ENCODE assay signal across 14 mouse cellular contexts in the genomic region with DNA sequence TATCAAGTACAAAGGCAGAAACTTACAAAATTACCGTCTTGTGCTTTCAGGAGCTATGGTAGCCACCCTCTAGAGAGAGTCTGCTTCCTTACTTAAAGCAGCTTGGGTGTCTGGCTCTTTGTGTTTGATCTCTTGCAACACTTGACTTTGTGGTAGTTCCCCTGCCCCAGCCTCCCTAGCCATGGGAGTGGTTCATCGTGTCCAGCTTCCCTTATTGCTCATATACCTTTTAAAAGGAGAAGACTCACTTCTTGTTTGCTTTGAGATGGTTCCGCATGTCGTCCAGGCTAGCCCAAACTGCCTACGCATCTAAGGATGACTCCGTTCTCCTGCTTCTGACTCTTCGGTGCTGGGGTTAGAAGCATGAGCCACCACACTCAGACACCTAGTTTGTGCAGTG. TPM values are rescaled to one million over a fixed set of nuclear protein-coding genes. Genes with fewer than 3 reads are reported as not detected.
A peak's percentile ranks its signal among the peaks of the same experiment; 100 is the strongest.
DNase-seq lines count a peak whose midpoint lies in the region; ATAC-seq and TF ChIP-seq lines count a peak whose summit lies in the region.
"Had no signal": no experiment of that assay in that cellular context is flagged by ENCODE, and none has a peak within 500 bp of the region (broad histone marks: within the 10 kb centered on the region; RNA-seq: fewer than 3 reads in every experiment).

No protein-coding gene starts in this region.

- H3K27ac ChIP-seq in liver, embryonic 11.5 days (ENCODE audit: low read depth, low read length), result 0 out of 2 replicates have a peak overlapping the region, but pooled peaks have one; percentile 8
- no peak overlapping the region for H3K27ac ChIP-seq in lung, postnatal 0 days (ENCODE audit: low read length)
- H3K27ac ChIP-seq: embryonic facial prominence, embryonic 15.5 days; intestine, embryonic 15.5 days; limb, embryonic 13.5 days; midbrain, embryonic 15.5 days had no signal

- H3K4me2 ChIP-seq in liver, embryonic 11.5 days, result peak overlapping the region; percentile 86
- H3K4me2 ChIP-seq in lung, postnatal 0 days (replicated peaks; ENCODE audit: low read depth, low read length), result no peak overlapping the region
- H3K4me2 ChIP-seq: midbrain, embryonic 15.5 days had no signal

- ATAC-seq in liver, embryonic 11.5 days (replicated peaks; ENCODE audit: low FRiP score), result no peak
- peak; percentile 59 for ATAC-seq in common myeloid progenitor, adult 5-6 weeks (replicated peaks; ENCODE audit: low read depth, poor library complexity, severe bottlenecking)
- ATAC-seq in lung, postnatal 0 days, result no peak; the same call in 1 of the 2 replicates
- no peak for ATAC-seq in erythroid progenitor cell, adult 5-6 weeks (replicated peaks; ENCODE audit: low FRiP score, poor library complexity, severe bottlenecking)
- ATAC-seq: midbrain, embryonic 15.5 days had no signal

- H3K27me3 ChIP-seq in liver, embryonic 11.5 days (replicated peaks; ENCODE audit: control insufficient read depth, insufficient read depth, low read length), result no peaks in the 10 kb centered on the region
- H3K27me3 ChIP-seq in lung, postnatal 0 days (replicated peaks; ENCODE audit: insufficient read depth, low read length), result no peaks in the 10 kb centered on the region
- H3K27me3 ChIP-seq: embryonic facial prominence, embryonic 15.5 days; intestine, embryonic 15.5 days; limb, embryonic 13.5 days; midbrain, embryonic 15.5 days had no signal

- peaks cover 21% of the 10 kb centered on the region for H3K36me3 ChIP-seq in liver, embryonic 11.5 days (ENCODE audit: control insufficient read depth, insufficient read depth, low read length)
- no peaks in the 10 kb centered on the region for H3K36me3 ChIP-seq in lung, postnatal 0 days (ENCODE audit: insufficient read depth, low read length)

- no peak for DNase-seq in liver, embryonic 11.5 days (ENCODE audit: low spot score)
- DNase-seq in liver, result no peak
- DNase-seq in lung, postnatal 0 days (ENCODE audit: low spot score), result peak; percentile 49
- DNase-seq in naive thymus-derived CD4-positive, alpha-beta T cell, adult 2 months (ENCODE audit: low read depth), result peak; percentile 15
- DNase-seq in frontal cortex, postnatal 36 days (ENCODE audit: low spot score in 2 of 2), result no peak
- DNase-seq in adrenal gland, postnatal 36 days, result no peak
- DNase-seq: heart, adult 18-20 months; kidney, postnatal 36 days had no signal

- no peak for TF ChIP-seq CTCF in lung, postnatal 0 days (IDR thresholded peaks at IDR 0.05)

- peak overlapping the region; percentile 75; the same call in 1 of the 2 replicates for H3K4me3 ChIP-seq in liver, embryonic 11.5 days (ENCODE audit: low read depth, low read length)
- H3K4me3 ChIP-seq in lung, postnatal 0 days (ENCODE audit: low read depth, low read length), result no peak overlapping the region
- H3K4me3 ChIP-seq: midbrain, embryonic 15.5 days had no signal

- peaks cover 9% of the 10 kb centered on the region for H3K4me1 ChIP-seq in liver, embryonic 11.5 days (replicated peaks; ENCODE audit: control insufficient read depth, insufficient read depth, low read length)
- H3K4me1 ChIP-seq in lung, postnatal 0 days (ENCODE audit: insufficient read depth, low read depth, low read length), result no peaks in the 10 kb centered on the region
- H3K4me1 ChIP-seq: embryonic facial prominence, embryonic 15.5 days; limb, embryonic 13.5 days had no signal

- H3K9me3 ChIP-seq in liver, embryonic 11.5 days (ENCODE audit: control insufficient read depth, low read length), result no peaks in the 10 kb centered on the region
- H3K9me3 ChIP-seq in lung, postnatal 0 days (ENCODE audit: low read length), result no peaks in the 10 kb centered on the region
- H3K9me3 ChIP-seq: embryonic facial prominence, embryonic 15.5 days; intestine, embryonic 15.5 days; limb, embryonic 13.5 days; midbrain, embryonic 15.5 days had no signal

- no peak overlapping the region for H3K9ac ChIP-seq in liver, embryonic 11.5 days (ENCODE audit: low read depth, low read length)
- H3K9ac ChIP-seq in lung, postnatal 0 days (replicated peaks; ENCODE audit: low read depth), result no peak overlapping the region
- H3K9ac ChIP-seq: embryonic facial prominence, embryonic 15.5 days; intestine, embryonic 15.5 days; limb, embryonic 13.5 days; midbrain, embryonic 15.5 days had no signal

- WGBS in liver, embryonic 11.5 days, result 86% methylated on average over 7 of the region's 7 CpGs
- WGBS in lung, postnatal 0 days, result 87% methylated on average over 7 of the region's 7 CpGs

- TF ChIP-seq EP300 in lung, postnatal 0 days (IDR thresholded peaks at IDR 0.05), result no peak

RNA-seq across cellular contexts. Expression of gene Dna2, which starts 1.7 kb away (rescaled TPM):
- 58.1 and 61.6 TPM in 2 replicates for polyA plus RNA-seq in liver, embryonic 11.5 days (2014; fragmentation: Nextera tagmentation; extraction: Ambion mirVana)
- 32.5 and 37.6 TPM in 2 replicates for total RNA-seq in common myeloid progenitor, adult 5-6 weeks (2017)
- polyA plus RNA-seq in lung, postnatal 0 days (2015; fragmentation: Nextera tagmentation; extraction: Ambion mirVana), result 3.2 and 3.5 TPM in 2 replicates
- total RNA-seq in erythroid progenitor cell, adult 5-6 weeks (2015; ENCODE audit: low replicate concordance), result 41.9 and 47.2 TPM in 2 replicates
- total RNA-seq in erythroid progenitor cell, adult 5-6 weeks (2017; ENCODE audit: low replicate concordance), result 45.7 and 49.2 TPM in 2 replicates
- total RNA-seq in adrenal gland, postnatal 36 days (2021), result 1 to 10 TPM; 1.2 to 1.7 TPM

RNA-seq across cellular contexts. Expression of gene Slc25a16, which starts 28.1 kb away (rescaled TPM):
- 13.5 and 15.7 TPM in 2 replicates for polyA plus RNA-seq in liver, embryonic 11.5 days (2014; fragmentation: Nextera tagmentation; extraction: Ambion mirVana)
- 18.1 and 20.7 TPM in 2 replicates for total RNA-seq in common myeloid progenitor, adult 5-6 weeks (2017)
- 20.3 and 24.0 TPM in 2 replicates for polyA plus RNA-seq in lung, postnatal 0 days (2015; fragmentation: Nextera tagmentation; extraction: Ambion mirVana)
- total RNA-seq in erythroid progenitor cell, adult 5-6 weeks (2015; ENCODE audit: low replicate concordance), result 9.6 and 15.5 TPM in 2 replicates
- 9.1 and 19.9 TPM in 2 replicates for total RNA-seq in erythroid progenitor cell, adult 5-6 weeks (2017; ENCODE audit: low replicate concordance)
- 10 to 100 TPM; 33.5 to 49.0 TPM for total RNA-seq in adrenal gland, postnatal 36 days (2021)

RNA-seq across cellular contexts. Expression of gene Rufy2, which starts 31.5 kb away (rescaled TPM):
- 5.7 and 9.8 TPM in 2 replicates for polyA plus RNA-seq in liver, embryonic 11.5 days (2014; fragmentation: Nextera tagmentation; extraction: Ambion mirVana)
- 9.1 and 21.6 TPM in 2 replicates for total RNA-seq in common myeloid progenitor, adult 5-6 weeks (2017)
- 13.9 and 14.5 TPM in 2 replicates for polyA plus RNA-seq in lung, postnatal 0 days (2015; fragmentation: Nextera tagmentation; extraction: Ambion mirVana)
- total RNA-seq in erythroid progenitor cell, adult 5-6 weeks (2015; ENCODE audit: low replicate concordance), result 1.4 and 3.8 TPM in 2 replicates
- 1.7 and 2.2 TPM in 2 replicates for total RNA-seq in erythroid progenitor cell, adult 5-6 weeks (2017; ENCODE audit: low replicate concordance)
- total RNA-seq in adrenal gland, postnatal 36 days (2021), result 10 to 100 TPM; 13.2 to 18.8 TPM

RNA-seq across cellular contexts. Expression of gene Tet1, which starts 39.8 kb away (rescaled TPM):
- polyA plus RNA-seq in liver, embryonic 11.5 days (2014; fragmentation: Nextera tagmentation; extraction: Ambion mirVana), result 11.7 and 12.9 TPM in 2 replicates
- total RNA-seq in common myeloid progenitor, adult 5-6 weeks (2017), result 16.6 and 20.7 TPM in 2 replicates
- 5.2 and 7.0 TPM in 2 replicates for polyA plus RNA-seq in lung, postnatal 0 days (2015; fragmentation: Nextera tagmentation; extraction: Ambion mirVana)
- 2.2 and 6.7 TPM in 2 replicates for total RNA-seq in erythroid progenitor cell, adult 5-6 weeks (2015; ENCODE audit: low replicate concordance)
- 0.39 and 0.76 TPM in 2 replicates for total RNA-seq in erythroid progenitor cell, adult 5-6 weeks (2017; ENCODE audit: low replicate concordance)
- total RNA-seq in adrenal gland, postnatal 36 days (2021), result 1 to 10 TPM; 2.1 to 4.7 TPM

Comparison
In these comparisons a context has a peak if more than half of its experiments do, and no peak if none do; other contexts are left out.
1. DNase-seq: peak in lung, postnatal 0 days (single experiment) and naive thymus-derived CD4-positive, alpha-beta T cell, adult 2 months (single experiment); none in liver, embryonic 11.5 days (single experiment), liver (single experiment), frontal cortex, postnatal 36 days (0 of 2) and adrenal gland, postnatal 36 days (0 of 2).
2. RNA of gene Dna2, which starts 1.7 kb away (total RNA-seq): 41.9 to 49.2 TPM in erythroid progenitor cell, adult 5-6 weeks and 32.5 to 37.6 TPM in common myeloid progenitor, adult 5-6 weeks; 1.2 to 1.7 TPM in adrenal gland, postnatal 36 days; every median in the first group is over 10 times any median in the second.